Mouse (Mus musculus): ENCODE data around the gene Lyl1. TPM values are rescaled to one million over a fixed set of nuclear protein-coding genes. Genes with fewer than 3 reads are reported as not detected.

The Lyl1 gene
- 1 to 10 TPM; 3.1 to 4.4 TPM for total RNA-seq (2021)
- long read RNA-seq, experiment 1, partial matches to known transcripts = 0 of 2 reads
- long read RNA-seq, experiment 1, other reads (novel, unspliced or antisense) = 0 of 2 reads
- long read RNA-seq, experiment 2 = 0 reads

- DNase-seq = peak; percentile 78 to 92
These were observed at the start of gene Lyl1 for GRCm38 (mm10) chr8:84700941-84701911. Gene Lyl1 (plus strand): TSS chr8:84701457.

GRCm38 (mm10) chr8:84653092-84653631, 48.1 kb upstream of the Lyl1 start:
- no peak for DNase-seq

- no peak for DNase-seq
These were observed 46.7 kb upstream of the Lyl1 start for GRCm38 (mm10) chr8:84654597-84654996.

GRCm38 (mm10) chr8:84655336-84656190, 45.7 kb upstream of the Lyl1 start:
- DNase-seq = peak in 1 of 2 experiments; percentile 52

- DNase-seq = peak in 1 of 2 experiments; percentile 45
These were observed 45.1 kb upstream of the Lyl1 start for GRCm38 (mm10) chr8:84656191-84656525.

GRCm38 (mm10) chr8:84656641-84657126, 44.6 kb upstream of the Lyl1 start:
- peak; percentile 81 to 95 for DNase-seq

- DNase-seq = no peak
These were observed 44.1 kb upstream of the Lyl1 start for GRCm38 (mm10) chr8:84657203-84657602.

- no peak for DNase-seq
These were observed 43.6 kb upstream of the Lyl1 start for GRCm38 (mm10) chr8:84657680-84658079.

- DNase-seq = no peak
These were observed 42.3 kb upstream of the Lyl1 start for GRCm38 (mm10) chr8:84658951-84659350.

GRCm38 (mm10) chr8:84659936-84660818, 41.1 kb upstream of the Lyl1 start:
- DNase-seq = peak; percentile 81 to 90

GRCm38 (mm10) chr8:84660819-84661457, 40.3 kb upstream of the Lyl1 start:
- DNase-seq = peak; percentile 51 to 74

GRCm38 (mm10) chr8:84661458-84661871, 39.8 kb upstream of the Lyl1 start:
- peak; percentile 94 to 97 for DNase-seq

- DNase-seq = peak in 1 of 2 experiments; percentile 60
These were observed 39.2 kb upstream of the Lyl1 start for GRCm38 (mm10) chr8:84661961-84662571.

- peak; percentile 98 for DNase-seq
These were observed 38.6 kb upstream of the Lyl1 start, which contains the start of gene Ier2 for GRCm38 (mm10) chr8:84662581-84663065. Gene Ier2 (minus strand): TSS chr8:84662852.

GRCm38 (mm10) chr8:84663483-84664327, 37.6 kb upstream of the Lyl1 start:
- DNase-seq = peak; percentile 99

GRCm38 (mm10) chr8:84664566-84665384, 36.5 kb upstream of the Lyl1 start:
- peak; percentile 88 to 89 for DNase-seq

GRCm38 (mm10) chr8:84665385-84665893, 35.8 kb upstream of the Lyl1 start:
- DNase-seq = no peak

GRCm38 (mm10) chr8:84668081-84668480, 33.2 kb upstream of the Lyl1 start:
- no peak for DNase-seq

Data from heart, adult 18-20 months (tissue).